Mouse (Mus musculus) heart, postnatal 36 days (tissue): ENCODE data around the gene Tle2. TPM values are rescaled to one million over a fixed set of nuclear protein-coding genes. Genes with fewer than 3 reads are reported as not detected.
A peak's percentile ranks its signal among the peaks of the same experiment; 100 is the strongest.

Source experiments
- DNase-seq, 2 experiments: peaks; one replicate each; pipeline ENCODE4 v3.0.0; 2021 to 2022
- intact Hi-C: fragments of 180-260 bp; cut with DNase I; formaldehyde crosslinking; loops from one replicate; pipeline ENCODE4 v1.15.1; 2025
- total RNA-seq, 2 experiments: library from RNA; stranded (reverse); gene quantifications; 2 replicates each; pipeline ENCODE4 v1.2.3; 2021

The Tle2 gene
- total RNA-seq, 2 experiments from 2014 or later: 7.5 to 11.5 TPM

- peak; percentile 80 to 81 for DNase-seq
- intact Hi-C loops: loop anchor here (2.0 kb wide), 2 partner anchors 33 to 49 kb away; no protein-coding TSS in a partner anchor
Observed at GRCm38 (mm10) chr10:81551597-81552102, 22.7 kb upstream of the Tle2 start.

GRCm38 (mm10) chr10:81553232-81553631 lies 21.1 kb upstream of the Tle2 start:
- no peak for DNase-seq
- intact Hi-C loops: no loop called here

- intact Hi-C loops: no loop called here
- DNase-seq: no peak
Observed at GRCm38 (mm10) chr10:81553807-81554755, 20.3 kb upstream of the Tle2 start.

DNA sequence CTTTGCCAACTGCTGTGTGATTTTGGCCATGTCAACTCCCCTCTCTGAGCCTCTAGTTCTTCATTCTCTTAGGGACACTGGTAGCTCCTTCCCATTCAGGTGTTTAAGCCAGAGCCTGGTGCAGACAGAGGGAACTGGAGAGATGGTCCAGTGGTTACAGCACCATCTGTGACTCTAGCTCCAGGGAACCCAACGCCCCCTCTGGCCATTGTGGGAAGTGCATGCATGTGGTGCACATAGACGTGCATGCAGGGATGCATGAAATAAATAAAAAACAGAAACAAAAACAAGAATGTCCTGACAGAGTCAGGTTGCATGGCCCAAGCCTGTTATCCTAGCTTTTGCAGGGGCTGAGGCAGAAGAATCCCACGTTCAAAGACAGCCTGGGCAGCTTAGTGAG lies 18.1 kb upstream of the Tle2 start:
- intact Hi-C loops: no loop called here
- DNase-seq: no peak

DNA sequence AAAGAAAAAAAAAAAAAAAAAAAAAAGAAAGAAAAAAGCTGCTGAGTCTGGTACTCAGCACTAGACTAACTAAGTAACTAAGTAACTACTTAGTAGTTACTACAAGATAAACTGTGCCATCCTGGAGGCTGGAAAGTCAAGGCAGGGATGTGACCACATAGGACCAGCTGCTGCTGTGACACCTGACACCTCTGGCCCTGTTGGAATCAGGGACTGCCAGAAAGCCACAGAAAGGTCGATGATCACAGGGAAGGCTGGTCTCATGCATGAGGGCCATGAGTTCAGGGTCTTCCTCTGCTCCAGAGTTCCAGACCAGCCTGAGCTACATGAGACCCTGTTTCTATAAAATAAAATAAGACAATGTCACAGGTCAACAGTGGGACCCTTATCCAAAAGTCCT lies 16.9 kb upstream of the Tle2 start:
- no peak for DNase-seq
- intact Hi-C loops: no loop called here

- DNase-seq: peak; percentile 86
- intact Hi-C loops: no loop called here
Observed at GRCm38 (mm10) chr10:81559163-81559626, 15.2 kb upstream of the Tle2 start, which contains the start of gene Aes. Gene Aes, plus strand, starts transcription at chr10:81559488.

GRCm38 (mm10) chr10:81559627-81560539 lies 14.5 kb upstream of the Tle2 start:
- intact Hi-C loops: loop anchor here (5.0 kb wide), 1 partner anchor 42 kb away; the partner anchor contains the start of gene Tle6
- peak; percentile 77 to 78 for DNase-seq

- intact Hi-C loops: loop anchor here (5.0 kb wide), 1 partner anchor 41 kb away; the partner anchor contains the start of gene Tle6
- no peak for DNase-seq
Observed at GRCm38 (mm10) chr10:81560719-81561459, 13.5 kb upstream of the Tle2 start.

- no peak for DNase-seq
- intact Hi-C loops: loop anchor here (5.0 kb wide), 1 partner anchor 40 kb away; the partner anchor contains the start of gene Tle6
Observed at GRCm38 (mm10) chr10:81562411-81562810, 11.9 kb upstream of the Tle2 start.

DNA sequence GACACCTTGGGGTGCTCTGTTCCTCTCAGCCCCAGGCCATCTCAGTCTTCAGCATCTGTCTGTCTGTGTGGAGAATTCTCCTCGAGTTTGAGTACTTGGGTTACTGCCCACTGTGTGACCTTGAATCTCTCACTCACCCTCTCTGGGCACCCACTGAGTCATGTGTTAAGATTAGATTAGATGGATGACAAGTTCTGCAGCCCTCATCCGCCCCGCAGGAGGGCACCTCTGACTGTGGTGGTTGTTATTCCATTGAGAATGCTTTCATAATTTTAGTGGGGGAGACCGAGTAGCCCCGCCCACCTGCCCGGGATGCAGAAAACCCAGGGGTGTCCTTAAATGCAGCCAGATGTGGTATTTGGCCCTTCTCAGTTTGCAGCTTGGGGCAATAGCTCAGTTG lies 10.9 kb upstream of the Tle2 start:
- DNase-seq: no peak
- intact Hi-C loops: loop anchor here (5.0 kb wide), 1 partner anchor 39 kb away; the partner anchor contains the start of gene Tle6

DNA sequence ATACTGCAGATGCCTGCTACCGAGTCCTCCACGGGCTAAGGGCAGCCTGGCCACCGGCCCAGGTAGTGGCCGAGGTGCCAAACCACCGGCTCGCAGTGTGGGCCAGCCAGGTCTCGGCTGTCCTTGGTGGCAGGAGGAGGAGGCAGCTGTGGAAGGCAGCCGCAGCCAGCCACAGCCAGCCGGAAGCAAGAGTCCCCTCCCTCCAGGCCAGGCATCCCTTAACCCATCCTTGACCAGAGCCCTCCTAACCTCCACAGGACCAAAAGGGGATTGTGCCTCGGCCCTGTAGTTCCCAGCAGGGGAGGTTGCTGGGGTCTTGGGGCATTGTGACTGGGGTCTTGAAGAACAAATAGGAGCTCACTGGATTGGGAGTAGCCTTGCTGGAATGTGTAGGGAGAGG lies 10.1 kb upstream of the Tle2 start:
- peak; percentile 59 to 63 for DNase-seq
- intact Hi-C loops: loop anchor here (5.0 kb wide), 1 partner anchor 38 kb away; the partner anchor contains the start of gene Tle6

GRCm38 (mm10) chr10:81564734-81565133 lies 9.6 kb upstream of the Tle2 start:
- peak in 1 of 2 experiments; percentile 59 for DNase-seq
- intact Hi-C loops: loop anchor here (5.0 kb wide), 1 partner anchor 38 kb away; the partner anchor contains the start of gene Tle6

GRCm38 (mm10) chr10:81565257-81566228 lies 8.8 kb upstream of the Tle2 start:
- intact Hi-C loops: no loop called here
- DNase-seq: no peak

DNA sequence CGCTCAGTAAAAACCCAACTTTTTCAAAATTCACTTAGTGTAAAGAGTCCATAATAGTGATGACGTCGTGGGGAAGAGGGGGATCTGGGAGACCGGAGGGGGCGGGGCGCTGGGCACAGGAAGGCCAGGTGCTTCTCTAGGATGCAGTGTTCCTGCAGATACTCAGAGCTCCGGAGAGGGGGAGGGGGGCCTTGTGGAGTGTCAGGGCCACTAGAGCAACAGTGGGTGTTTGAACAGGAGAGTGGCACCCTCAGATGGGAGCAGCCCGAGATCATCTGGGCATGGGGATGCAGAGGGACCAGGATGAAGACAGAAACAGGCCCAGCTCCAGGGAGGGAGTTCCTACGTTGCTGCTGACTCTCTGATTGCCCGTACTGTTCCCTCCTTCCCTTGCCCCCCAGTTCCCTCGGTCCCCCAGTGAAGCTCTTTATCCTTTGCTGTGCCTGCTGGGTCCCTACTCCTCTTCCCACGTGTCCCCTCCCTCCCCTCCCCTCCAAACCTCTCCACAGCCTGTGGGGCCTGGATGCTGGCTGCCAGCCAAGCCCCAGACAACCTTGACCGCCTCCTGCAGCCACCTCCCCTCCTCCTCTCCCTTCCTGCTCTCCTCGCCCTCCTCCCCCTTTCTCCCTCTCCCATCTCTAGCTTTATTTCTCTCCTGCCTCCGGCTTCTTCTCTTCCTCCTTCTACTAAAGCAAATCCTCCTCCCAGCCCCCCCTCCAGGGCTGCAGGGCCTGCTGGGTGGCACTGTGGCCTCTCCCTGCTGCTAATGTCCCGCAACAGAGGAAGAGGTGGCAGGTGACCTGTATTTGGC lies 5.8 kb upstream of the Tle2 start:
- no peak for DNase-seq
- intact Hi-C loops: no loop called here

DNA sequence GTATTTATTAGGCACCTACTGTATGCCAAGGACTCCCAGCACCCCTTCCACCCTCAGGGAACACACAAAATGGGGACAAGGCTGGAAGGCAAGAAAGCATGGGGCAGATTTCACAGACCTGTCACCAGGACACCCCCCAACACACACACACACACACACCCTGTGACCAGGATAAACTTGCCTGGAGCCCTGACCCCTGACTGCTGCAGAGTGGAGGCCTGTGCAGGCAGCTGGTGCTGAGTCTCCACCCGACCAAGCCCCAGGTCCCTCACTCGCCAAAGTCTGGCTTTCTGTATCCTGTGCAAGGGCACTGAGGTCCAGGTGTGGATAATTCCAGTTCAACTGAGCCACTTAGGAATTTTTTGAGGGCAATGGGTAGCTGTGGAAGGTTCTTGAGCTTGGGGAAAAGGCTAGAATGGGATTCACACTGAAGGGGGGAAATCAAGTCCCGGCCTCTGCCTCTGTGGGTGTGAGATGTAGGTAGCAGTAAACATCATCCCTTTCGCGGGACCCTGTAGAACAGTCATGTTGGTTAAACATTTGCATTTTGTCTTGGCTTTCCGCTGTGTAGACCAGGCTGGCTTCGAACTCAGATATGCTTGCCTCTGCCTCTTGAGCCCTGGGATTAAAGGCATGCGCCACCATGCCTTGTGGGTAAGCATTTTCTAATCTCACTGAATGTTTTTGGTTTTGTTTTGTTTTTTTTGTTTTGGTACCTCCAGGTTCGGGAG lies 4.7 kb upstream of the Tle2 start:
- intact Hi-C loops: loop anchor here (2.0 kb wide), 1 partner anchor 35 kb away; no protein-coding TSS in a partner anchor
- no peak for DNase-seq

DNA sequence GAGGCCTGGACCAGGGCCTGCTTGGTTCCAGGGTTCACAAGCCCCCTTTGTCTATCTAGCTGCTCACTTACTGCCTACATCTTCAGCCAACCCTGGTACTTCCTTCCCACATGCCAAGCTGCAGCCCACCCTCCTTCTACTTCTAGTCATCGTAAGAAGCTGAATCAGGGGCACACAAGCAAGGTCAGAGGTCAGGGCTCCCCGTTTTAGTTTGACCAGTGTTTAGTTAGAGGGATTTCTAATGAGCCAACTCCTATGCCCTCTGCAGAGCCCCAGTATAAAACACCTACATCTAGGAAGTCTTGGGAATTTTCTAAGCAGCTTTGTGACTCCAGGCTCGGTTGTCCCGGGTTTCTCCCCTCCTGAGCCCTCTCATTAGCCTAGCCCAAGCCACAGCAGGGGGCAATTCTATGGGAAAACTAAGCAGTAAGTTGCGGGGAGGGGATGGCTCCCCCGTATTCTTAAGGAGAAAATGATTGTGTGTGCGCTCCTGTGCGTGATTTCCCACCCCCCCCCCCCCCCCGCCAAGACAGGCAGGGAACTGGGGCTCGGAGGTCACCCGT lies 4.0 kb upstream of the Tle2 start:
- DNase-seq: no peak
- intact Hi-C loops: loop anchor here (2.0 kb wide), 1 partner anchor 34 kb away; no protein-coding TSS in a partner anchor
